Mouse (Mus musculus) megakaryocyte, embryonic 14.5 days (primary cell): ENCODE data around the gene Slc52a3.

Source experiments
- FLI1 ChIP-seq: IDR thresholded peaks from 2 replicates; pipeline ENCODE4 v1.6.1; 2012; ENCODE audit warnings: low read length, inconsistent platforms, mixed read lengths
- GATA1 ChIP-seq: IDR thresholded peaks from 3 replicates; pipeline ENCODE4 v1.6.1; 2012; ENCODE audit warnings: mixed read lengths, low read length, inconsistent platforms, borderline replicate concordance

- TF ChIP-seq GATA1 (no peak), FLI1 (no peak)
Measured at GRCm38 (mm10) chr2:151984019-151984418, 12.3 kb upstream of the Slc52a3 start.
